In the genomic region with DNA sequence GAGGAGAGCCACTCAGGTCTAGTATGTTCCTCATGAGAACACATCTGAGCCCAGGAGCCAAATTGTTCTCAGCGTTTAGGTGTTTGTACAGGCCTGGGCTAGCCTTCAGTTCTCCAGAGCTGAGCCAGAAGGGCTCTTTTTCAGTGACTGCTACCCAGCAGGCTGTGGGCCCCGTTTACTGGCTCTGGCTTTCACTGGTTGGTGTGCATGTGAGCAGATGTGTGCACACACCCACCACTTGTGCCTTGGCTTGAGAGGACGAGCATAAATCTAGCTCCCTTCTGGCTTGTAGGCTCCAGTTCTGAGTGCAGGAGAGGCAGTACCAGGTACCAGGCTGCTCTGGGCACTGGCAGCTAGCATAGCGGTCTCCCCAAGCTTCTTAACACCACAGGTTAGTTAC, we compare ENCODE assay signal across 22 mouse cellular contexts. TPM values are rescaled to one million over a fixed set of nuclear protein-coding genes. Genes with fewer than 3 reads are reported as not detected.
A peak's percentile ranks its signal among the peaks of the same experiment; 100 is the strongest.
DNase-seq lines count a peak whose midpoint lies in the region; ATAC-seq and TF ChIP-seq lines count a peak whose summit lies in the region.
"Had no signal": no experiment of that assay in that cellular context is flagged by ENCODE, and none has a peak within 500 bp of the region (broad histone marks: within the 10 kb centered on the region; RNA-seq: fewer than 3 reads in every experiment).

No protein-coding gene starts in this region.

- 0 out of 2 replicates have a peak, but pooled peaks cover 2% of the 10 kb centered on the region for H3K4me1 ChIP-seq in cortical plate, adult 2 months (ENCODE audit: control insufficient read depth, insufficient read depth, low read length)
- H3K4me1 ChIP-seq in midbrain, embryonic 13.5 days (replicated peaks) = peaks cover 17% of the 10 kb centered on the region
- H3K4me1 ChIP-seq: embryonic facial prominence, embryonic 10.5 days; limb, embryonic 12.5 days; liver, embryonic 13.5 days had no signal

- no peaks in the 10 kb centered on the region for H3K9me3 ChIP-seq in midbrain, embryonic 13.5 days
- H3K9me3 ChIP-seq: embryonic facial prominence, embryonic 10.5 days; limb, embryonic 12.5 days; liver, embryonic 13.5 days had no signal

- intact Hi-C loops in left cerebral cortex, postnatal 14 days (cut with DNase I) = no loop called here
- intact Hi-C loops in left cerebral cortex, postnatal 10 days (cut with DNase I) = no loop called here

- peaks cover 91% of the 10 kb centered on the region for H3K36me3 ChIP-seq in midbrain, embryonic 13.5 days

- WGBS in midbrain, embryonic 13.5 days = 85% methylated on average over 4 of the region's 4 CpGs

- peak; percentile 49 to 56 for DNase-seq in frontal cortex, postnatal 36 days (ENCODE audit: low spot score in 2 of 2)
- DNase-seq in frontal cortex, postnatal 25 days (ENCODE audit: low spot score in 2 of 2) = no peak
- DNase-seq in left cerebral cortex, postnatal 14 days (ENCODE audit: low spot score in 2 of 2) = peak; percentile 26 to 33
- no peak for DNase-seq in left cerebral cortex, postnatal 10 days (ENCODE audit: extremely low spot score in 1 of 2, low spot score in 2 of 2)
- DNase-seq in cerebellum, adult 8-10 months = no peak
- DNase-seq: adrenal gland, postnatal 10 days; cerebellum, adult 11-12 months; cerebellum, postnatal 36 days; heart, adult 2 months; kidney, adult 2 months; kidney, postnatal 14 days; liver, embryonic 13.5 days had no signal

- no peak for ATAC-seq in midbrain, embryonic 13.5 days

- no peak overlapping the region for H3K4me2 ChIP-seq in midbrain, embryonic 13.5 days (replicated peaks)
- H3K4me2 ChIP-seq: limb, embryonic 12.5 days; liver, embryonic 13.5 days had no signal

- TF ChIP-seq CTCF in cortical plate, adult 2 months (IDR thresholded peaks at IDR 0.05; ENCODE audit: extremely low read depth, insufficient read depth, low read length) = no peak

- H3K27me3 ChIP-seq in midbrain, embryonic 13.5 days = no peaks in the 10 kb centered on the region
- H3K27me3 ChIP-seq: limb, embryonic 12.5 days; liver, embryonic 13.5 days had no signal

- TF ChIP-seq POLR2A in cortical plate, adult 2 months (IDR thresholded peaks at IDR 0.05; ENCODE audit: extremely low read depth, insufficient read depth, low read length) = 0 out of 2 replicates have a peak, but pooled peaks have one; percentile 27

- no peak overlapping the region for H3K27ac ChIP-seq in cortical plate, adult 2 months (ENCODE audit: insufficient read depth, low read length)
- peak overlapping the region; percentile 74; the same call in 1 of the 2 replicates for H3K27ac ChIP-seq in midbrain, embryonic 13.5 days
- H3K27ac ChIP-seq: embryonic facial prominence, embryonic 10.5 days; heart, adult 2 months; limb, embryonic 12.5 days; liver, embryonic 13.5 days; stomach, postnatal 0 days had no signal

- no peak overlapping the region for H3K4me3 ChIP-seq in cortical plate, adult 2 months (ENCODE audit: insufficient read depth, low read length)
- no peak overlapping the region for H3K4me3 ChIP-seq in midbrain, embryonic 13.5 days (replicated peaks)
- H3K4me3 ChIP-seq: embryonic facial prominence, embryonic 10.5 days; heart, adult 2 months; limb, embryonic 12.5 days; liver, embryonic 13.5 days had no signal

- no peak overlapping the region for H3K9ac ChIP-seq in midbrain, embryonic 13.5 days (replicated peaks)
- H3K9ac ChIP-seq: limb, embryonic 12.5 days; liver, embryonic 13.5 days had no signal

RNA-seq across cellular contexts. Expression of gene Mrpl37, which starts 28.4 kb away (rescaled TPM):
- 10 to 100 TPM; 64.9 to 67.0 TPM for total RNA-seq in left cerebral cortex, postnatal 14 days (2021)
- total RNA-seq in left cerebral cortex, postnatal 10 days (2021) = 10 to 100 TPM; 64.0 to 67.7 TPM
- polyA plus RNA-seq in cortical plate, adult 2 months (2012; rRNA removed) = 86.2 and 91.1 TPM in 2 replicates
- 72.8 and 84.9 TPM in 2 replicates for polyA plus RNA-seq in midbrain, embryonic 13.5 days (2015; fragmentation: Nextera tagmentation; extraction: Ambion mirVana)

RNA-seq across cellular contexts. Expression of gene Cyb5rl, which starts 28.5 kb away (rescaled TPM):
- 1 to 10 TPM; 4.6 to 7.7 TPM for total RNA-seq in left cerebral cortex, postnatal 14 days (2021)
- total RNA-seq in left cerebral cortex, postnatal 10 days (2021) = 1 to 10 TPM; 9.0 to 9.7 TPM
- polyA plus RNA-seq in cortical plate, adult 2 months (2012; rRNA removed) = 4.7 and 6.3 TPM in 2 replicates
- 3.5 and 4.2 TPM in 2 replicates for polyA plus RNA-seq in midbrain, embryonic 13.5 days (2015; fragmentation: Nextera tagmentation; extraction: Ambion mirVana)

RNA-seq across cellular contexts. Expression of gene Cdcp2, which starts 58.4 kb away (rescaled TPM):
- not detected for total RNA-seq in left cerebral cortex, postnatal 14 days (2021)
- not detected for total RNA-seq in left cerebral cortex, postnatal 10 days (2021)
- polyA plus RNA-seq in cortical plate, adult 2 months (2012; rRNA removed) = not detected in 2 replicates
- not detected in 2 replicates for polyA plus RNA-seq in midbrain, embryonic 13.5 days (2015; fragmentation: Nextera tagmentation; extraction: Ambion mirVana)
- total RNA-seq: gastrocnemius, adult 8-10 months; heart, adult 2 months; layer of hippocampus, postnatal 25 days had no signal
- polyA plus RNA-seq: C2C12; heart, adult 2 months; heart, embryonic 16.5 days; kidney, adult 2 months; limb, embryonic 12.5 days; liver, embryonic 13.5 days; lung, embryonic 16.5 days; stomach, postnatal 0 days had no signal

Comparison
In these comparisons a context has a peak if more than half of its experiments do, and no peak if none do; other contexts are left out.
1. DNase-seq: peak in frontal cortex, postnatal 36 days (2 of 2) and left cerebral cortex, postnatal 14 days (2 of 2); none in frontal cortex, postnatal 25 days (0 of 2), left cerebral cortex, postnatal 10 days (0 of 2) and cerebellum, adult 8-10 months (single experiment).